Mouse (Mus musculus): ENCODE data around the gene Zbtb8a.

DNA sequence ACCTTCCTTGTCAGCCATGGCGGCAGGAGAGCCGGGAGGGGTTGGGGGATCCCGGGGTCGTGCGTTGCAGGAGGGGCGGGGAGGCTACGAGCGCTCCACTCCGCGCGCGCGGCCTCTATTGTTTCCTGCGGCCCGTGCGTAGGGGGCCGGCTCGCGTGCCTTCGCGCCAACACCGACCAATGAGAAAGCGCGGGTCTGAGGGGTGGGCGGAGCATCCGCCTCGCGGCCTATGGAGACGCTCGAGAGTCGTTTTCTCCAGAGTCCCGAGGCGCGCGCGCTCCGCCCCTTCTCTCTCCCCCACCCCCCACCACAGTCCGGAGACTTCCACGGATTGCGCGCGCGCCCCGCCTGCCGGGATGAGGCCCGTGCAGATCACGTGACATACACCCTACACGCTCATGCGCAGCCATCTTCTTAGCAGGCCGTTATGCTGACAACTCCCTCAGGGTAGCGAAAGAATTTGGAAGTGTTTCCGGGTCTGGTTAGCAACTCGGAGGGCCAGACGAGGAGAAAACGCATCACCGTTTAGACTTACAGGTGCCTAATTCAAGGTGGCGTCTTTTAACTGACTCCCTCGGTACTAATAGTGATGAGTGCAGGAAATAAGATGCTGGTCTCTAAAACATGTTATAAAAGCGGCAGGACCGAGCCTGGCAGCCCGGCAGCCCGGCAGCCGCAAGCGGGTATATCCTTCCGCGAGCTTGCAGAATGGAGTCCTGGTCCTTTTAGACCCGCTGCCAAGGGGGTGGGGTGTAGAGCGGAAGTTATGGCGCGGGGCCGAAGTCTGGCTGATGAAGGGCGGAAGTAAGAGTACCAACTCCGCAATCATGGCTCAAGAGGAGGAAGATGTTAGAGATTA is 42.5 kb downstream of the Zbtb8a start, which contains the start of the genes Rbbp4 and Zbtb8os:
- TF ChIP-seq CTCF (IDR thresholded peaks at IDR 0.05; ENCODE audit: borderline replicate concordance, extremely low read depth, insufficient read depth, insufficient read length) (peak; percentile 13; the same call in 1 of the 2 replicates), POLR2A (IDR thresholded peaks at IDR 0.05; ENCODE audit: borderline replicate concordance, extremely low read depth, insufficient read depth, insufficient read length, poor library complexity, severe bottlenecking) (peak; percentile 73; the same call in 1 of the 2 replicates)
